Mouse (Mus musculus) lung, embryonic 16.5 days (tissue): ENCODE results near the gene Taf8. TPM values are rescaled to one million over a fixed set of nuclear protein-coding genes. Genes with fewer than 3 reads are reported as not detected.

Experiments used
- ATAC-seq: fragments of 200-750 bp; cut with Nextera tagmentation; 2 replicates; pipeline ENCODE4 v1.8.0; 2017; ENCODE audit warnings: low read depth, mild to moderate bottlenecking, moderate library complexity
- H3K27ac ChIP-seq: fragments of 300-500 bp; sonication (generic); 2 replicates; pipeline ENCODE4 v1.5.1; 2014; ENCODE audit warnings: mild to moderate bottlenecking, control low read depth, low read length
- H3K27me3 ChIP-seq: fragments of 300-500 bp; sonication (generic); 2 replicates; pipeline ENCODE4 v1.6.1; 2014; ENCODE audit warnings: low read depth, low read length, mixed read lengths; ENCODE audit not compliant: control insufficient read depth, insufficient read depth
- H3K36me3 ChIP-seq: fragments of 300-500 bp; sonication (generic); 2 replicates; pipeline ENCODE4 v1.6.1; 2014; ENCODE audit warnings: low read length; ENCODE audit not compliant: control insufficient read depth, insufficient read depth
- H3K4me1 ChIP-seq: fragments of 300-500 bp; sonication (generic); replicated peaks from 2 replicates; pipeline ENCODE4 v1.6.1; 2014; ENCODE audit warnings: low read length, mixed read lengths; ENCODE audit not compliant: control insufficient read depth, insufficient read depth
- H3K4me2 ChIP-seq: fragments of 300-500 bp; sonication (generic); 2 replicates; pipeline ENCODE4 v1.6.1; 2014; ENCODE audit warnings: low read depth, low read length, control low read depth
- H3K4me3 ChIP-seq: fragments of 300-500 bp; sonication (generic); 2 replicates; pipeline ENCODE4 v1.5.1; 2014; ENCODE audit warnings: mild to moderate bottlenecking, low read length, control low read depth
- H3K9ac ChIP-seq: fragments of 300-500 bp; sonication (generic); 2 replicates; pipeline ENCODE4 v1.6.1; 2014; ENCODE audit warnings: low read length, control low read depth
- H3K9me3 ChIP-seq: fragments of 300-500 bp; sonication (generic); 2 replicates; pipeline ENCODE4 v1.6.1; 2016; ENCODE audit warnings: low read length; ENCODE audit not compliant: control insufficient read depth
- WGBS: fragments of 180-500 bp; shearing (Covaris S2); extraction: QIAGEN DNeasy Blood & Tissue Kit; methylation state at CpG from one replicate; pipeline ENCODE4 v1.1.7; 2014; 5-methylcytosine and 5-hydroxymethylcytosine counted together
- polyA plus RNA-seq: library from polyadenylated mRNA; unstranded; fragments of >200 nt; fragmentation: Nextera tagmentation; extraction: Ambion mirVana; gene quantifications from 2 replicates; pipeline ENCODE4 v1.2.1, GENCODE M21; 2015

Taf8 gene
- polyA plus RNA-seq, 1 experiment from 2014 or later, result 30.9 TPM

DNA sequence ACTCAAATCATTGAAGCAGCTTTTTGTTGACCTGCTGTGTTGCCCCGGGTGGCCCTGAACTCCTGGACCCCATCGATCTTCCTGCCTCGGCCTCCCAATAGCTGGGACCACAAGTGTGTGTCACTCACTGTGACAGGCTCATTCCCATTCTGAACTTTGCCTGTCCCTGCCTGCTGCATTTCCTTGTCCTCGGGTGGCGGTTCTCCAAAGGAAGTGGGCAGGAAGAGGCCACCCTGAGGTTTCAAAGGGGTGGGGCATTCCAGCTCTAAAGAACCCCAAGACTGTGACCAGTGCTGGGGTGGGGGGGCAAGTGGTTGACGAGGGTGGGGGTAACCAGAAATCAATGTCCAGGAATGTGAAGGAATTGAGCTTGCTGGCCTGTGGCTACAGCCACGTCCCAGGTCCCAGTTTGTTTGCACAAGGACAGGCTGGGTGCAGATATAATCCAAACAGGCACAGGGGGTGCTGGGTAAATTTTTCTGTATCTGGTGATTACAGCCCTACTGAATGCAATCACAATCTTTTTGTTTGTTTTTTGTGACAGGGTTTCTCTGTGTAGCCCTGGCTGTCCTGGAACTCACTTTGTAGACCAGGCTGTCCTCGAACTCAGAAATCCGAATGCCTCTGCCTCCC is 62.6 kb downstream of the Taf8 start:
- Histone ChIP-seq H3K4me1 (peaks cover 30% of the 10 kb centered on the region), H3K9me3 (no peaks in the 10 kb centered on the region), H3K27ac (peak overlapping the region; percentile 51), H3K4me2 (peak overlapping the region; percentile 15; the same call in 1 of the 2 replicates), H3K36me3 (no peaks in the 10 kb centered on the region), H3K27me3 (peaks cover 6% of the 10 kb centered on the region), H3K9ac (no peak overlapping the region), H3K4me3 (no peak overlapping the region)
- no peak for ATAC-seq
- WGBS, result 28% methylated on average over 9 of the region's 9 CpGs

DNA sequence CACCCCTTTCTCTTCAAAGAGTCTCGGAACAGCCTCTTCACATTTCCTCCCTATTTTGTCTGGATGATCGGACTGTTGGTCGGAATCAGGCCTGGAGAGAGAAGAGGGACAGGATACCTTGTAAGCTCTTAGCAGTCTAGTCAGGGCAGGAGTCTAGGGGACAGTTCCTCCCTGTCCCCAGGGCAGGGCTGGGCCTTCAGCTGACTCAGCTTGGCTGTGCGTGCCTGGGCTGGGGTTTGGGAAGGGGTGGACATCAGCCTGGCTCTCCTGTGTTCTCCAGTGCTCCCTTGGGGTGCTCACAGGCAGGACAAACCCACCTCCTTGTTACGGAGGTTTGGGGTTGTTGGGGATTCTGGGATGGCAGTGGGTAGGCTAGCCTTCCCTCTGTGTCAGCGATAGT is 63.5 kb downstream of the Taf8 start:
- Histone ChIP-seq H3K27me3 (peaks cover 6% of the 10 kb centered on the region), H3K36me3 (no peaks in the 10 kb centered on the region), H3K4me3 (peak overlapping the region; percentile 57), H3K9me3 (no peaks in the 10 kb centered on the region), H3K27ac (peak overlapping the region; percentile 51), H3K4me2 (peak overlapping the region; percentile 67), H3K4me1 (peaks cover 24% of the 10 kb centered on the region), H3K9ac (peak overlapping the region; percentile 11)
- WGBS, result 64% methylated on average over 6 of the region's 6 CpGs
- no peak for ATAC-seq

DNA sequence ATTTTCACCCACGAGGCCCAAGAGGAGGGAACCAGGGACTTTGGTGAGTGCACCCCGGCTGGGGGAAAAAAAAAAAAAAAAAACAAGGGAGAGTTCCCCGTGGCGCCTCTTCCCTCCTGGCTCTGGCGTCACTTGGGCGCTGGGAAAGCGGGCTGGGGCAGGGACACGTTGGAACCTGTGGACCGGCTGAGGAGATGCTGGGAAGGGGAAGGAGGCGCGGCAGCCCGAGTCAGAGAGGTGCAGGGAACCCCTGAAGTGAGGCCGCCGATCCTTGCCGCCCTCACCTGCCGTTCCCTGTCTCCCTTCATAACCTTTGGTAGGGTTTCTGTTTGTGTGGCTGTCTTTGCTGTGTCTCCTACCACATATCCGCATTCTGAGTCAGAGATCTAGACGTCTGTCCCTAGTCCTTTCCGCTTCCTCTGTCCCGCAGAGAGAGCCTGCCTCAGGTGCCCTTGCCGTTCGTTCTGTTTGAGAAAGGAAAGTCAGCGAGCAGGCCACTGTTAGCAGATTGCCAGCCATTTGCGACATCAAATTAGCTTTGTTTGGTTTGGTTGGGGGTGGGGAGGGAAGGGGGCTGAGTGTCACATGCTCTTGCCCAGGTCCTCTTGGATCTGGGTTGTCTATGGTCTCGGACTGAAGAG is 65.1 kb downstream of the Taf8 start, which contains the start of gene 1700001C19Rik:
Gene 1700001C19Rik (minus strand): TSS at position 470 of the 641 bp plus-strand sequence.
- no peaks in the 10 kb centered on the region for H3K36me3 ChIP-seq
- no peaks in the 10 kb centered on the region for H3K9me3 ChIP-seq
- 3% methylated on average over 23 of the region's 25 CpGs for WGBS
- H3K27me3 ChIP-seq, result peaks cover 6% of the 10 kb centered on the region
- peak within 1 kb of the TSS; percentile 65 for H3K27ac ChIP-seq
- H3K4me1 ChIP-seq, result peaks cover 23% of the 10 kb centered on the region
- H3K4me3 ChIP-seq, result peak within 1 kb of the TSS; percentile 57
- peak within 1 kb of the TSS; percentile 70 for H3K9ac ChIP-seq
- ATAC-seq, result peak; percentile 12; the same call in 1 of the 2 replicates
- peak within 1 kb of the TSS; percentile 67 for H3K4me2 ChIP-seq

DNA sequence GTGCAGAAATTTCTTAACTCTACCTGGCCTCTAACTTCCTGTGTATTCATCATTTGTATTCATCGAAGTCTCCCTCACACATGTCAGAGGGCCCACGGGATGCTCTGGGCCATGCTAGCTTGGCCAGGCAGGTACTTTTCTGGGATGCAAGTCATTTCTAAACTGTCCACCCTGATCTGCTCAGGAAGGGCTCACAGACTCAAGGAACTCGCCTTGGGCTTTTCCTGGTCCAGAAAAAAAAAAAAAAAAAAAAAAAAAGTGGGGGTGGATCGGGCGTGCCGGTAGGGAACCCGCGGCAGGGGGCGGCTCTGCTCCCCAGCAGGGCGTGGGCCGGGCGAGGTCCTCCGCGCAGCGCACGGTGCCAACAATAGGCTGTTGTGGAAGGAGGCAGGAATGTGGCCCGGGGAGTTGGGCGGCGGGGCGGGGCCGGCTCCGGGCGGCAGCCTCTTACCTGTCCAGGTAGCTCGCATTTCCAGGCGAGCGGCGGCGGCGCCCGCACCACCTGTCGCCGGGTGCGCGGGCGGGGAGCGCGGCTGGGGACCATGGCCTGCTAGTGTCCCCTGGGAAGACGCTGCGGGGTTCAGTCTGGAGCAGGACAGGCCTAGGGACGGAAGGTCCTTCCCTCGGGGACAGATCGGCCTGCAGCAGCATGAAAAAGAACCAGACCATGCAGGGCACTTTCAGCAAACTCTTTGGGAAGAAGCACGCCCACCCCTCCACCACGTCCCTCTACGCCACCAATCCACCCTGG is 65.8 kb downstream of the Taf8 start, which contains the start of gene AI661453:
Gene AI661453 (plus strand): TSS at position 460 of the 751 bp plus-strand sequence.
- 1% methylated on average over 39 of the region's 45 CpGs for WGBS
- H3K9me3 ChIP-seq, result no peaks in the 10 kb centered on the region
- peak; percentile 92 for ATAC-seq
- H3K36me3 ChIP-seq, result no peaks in the 10 kb centered on the region
- H3K9ac ChIP-seq, result peak within 1 kb of the TSS; percentile 70
- H3K4me2 ChIP-seq, result peak within 1 kb of the TSS; percentile 67
- H3K4me3 ChIP-seq, result peak within 1 kb of the TSS; percentile 57
- peaks cover 6% of the 10 kb centered on the region for H3K27me3 ChIP-seq
- H3K4me1 ChIP-seq, result peaks cover 23% of the 10 kb centered on the region
- H3K27ac ChIP-seq, result peak within 1 kb of the TSS; percentile 65

Other genes starting within 250 kb of the Taf8 start
- 68.7 and 72.4 TPM in 2 replicates for gene Mrps10, start 133.4 kb downstream of the Taf8 start, polyA plus RNA-seq
- 0.68 and 0.70 TPM in 2 replicates for gene Guca1b, start 116.9 kb downstream of the Taf8 start, polyA plus RNA-seq
- 1.2 and 1.8 TPM in 2 replicates for gene Guca1a, start 101.7 kb downstream of the Taf8 start, polyA plus RNA-seq
- 1.8 and 2.3 TPM in 2 replicates for gene AI661453, start 65.7 kb downstream of the Taf8 start, polyA plus RNA-seq
- gene 1700001C19Rik, start 64.9 kb downstream of the Taf8 start, polyA plus RNA-seq, result not detected in 2 replicates
- gene Ccnd3, start 2.8 kb upstream of the Taf8 start, polyA plus RNA-seq, result 258 and 277 TPM in 2 replicates
- 17.0 and 19.4 TPM in 2 replicates for gene Bysl, start 109.2 kb upstream of the Taf8 start, polyA plus RNA-seq
- 50.1 and 51.6 TPM in 2 replicates for gene Med20, start 109.3 kb upstream of the Taf8 start, polyA plus RNA-seq
- gene Gm20517, start 109.3 kb upstream of the Taf8 start, polyA plus RNA-seq, result 1.8 and 2.2 TPM in 2 replicates
- gene Usp49, start 128.4 kb upstream of the Taf8 start, polyA plus RNA-seq, result 2.5 and 2.6 TPM in 2 replicates
- 389 and 399 TPM in 2 replicates for gene Tomm6, start 186.1 kb upstream of the Taf8 start, polyA plus RNA-seq
- gene Frs3, start 186.7 kb upstream of the Taf8 start, polyA plus RNA-seq, result 5.1 TPM in 2 replicates
- gene Gm21981, start 192.2 kb upstream of the Taf8 start, polyA plus RNA-seq, result 0.26 and 0.41 TPM in 2 replicates
- 0.69 and 0.88 TPM in 2 replicates for gene Prickle4, start 192.4 kb upstream of the Taf8 start, polyA plus RNA-seq
- gene Pgc, start 224.6 kb upstream of the Taf8 start, polyA plus RNA-seq, result 22.5 and 26.8 TPM in 2 replicates
- 13.1 and 13.7 TPM in 2 replicates for gene Tfeb, start 234.7 kb upstream of the Taf8 start, polyA plus RNA-seq